Mouse (Mus musculus) R1 (cell line): ENCODE data around the gene Enthd1.
"Not testable (repeated sequence)": the region's sequence is repeated elsewhere in the genome, so short reads cannot be mapped to it uniquely, and the experiment has no call there.

Source experiments
- DNase-seq: peaks from one replicate; pipeline ENCODE4 v3.0.0-alpha.2; 2018; ENCODE audit warnings: low read depth, low spot score

The Enthd1 gene

DNA sequence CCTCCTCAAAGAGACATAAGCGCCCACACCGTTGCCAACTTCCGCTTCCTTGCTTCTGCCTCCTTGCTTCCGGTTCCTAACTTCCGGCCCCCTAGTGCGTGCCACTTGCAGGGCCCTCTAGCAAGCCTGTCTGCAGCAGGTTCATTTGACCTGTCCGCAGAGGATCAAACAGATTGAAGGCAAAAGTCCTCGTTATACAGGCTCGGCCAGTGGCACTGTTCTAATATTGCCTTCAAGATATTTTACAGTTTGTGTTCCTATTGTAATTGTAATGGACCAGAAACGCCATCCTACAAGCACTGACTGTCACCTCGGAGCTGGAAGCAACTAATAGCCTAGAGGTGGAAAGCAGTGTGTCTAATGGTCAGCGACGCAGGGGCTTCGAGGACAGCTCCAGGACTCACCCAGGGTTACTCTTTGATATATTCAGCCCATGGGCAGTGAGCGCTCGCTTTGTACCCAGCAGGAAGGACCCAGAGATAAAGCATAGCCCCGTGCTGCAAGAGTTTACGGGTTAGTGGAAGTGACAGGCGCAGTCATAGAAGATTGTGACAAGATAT lies at the start of gene Enthd1:
Enthd1 (minus strand) TSS at position 51 of the 560 bp plus-strand sequence.
- peak; percentile 43 for DNase-seq

DNA sequence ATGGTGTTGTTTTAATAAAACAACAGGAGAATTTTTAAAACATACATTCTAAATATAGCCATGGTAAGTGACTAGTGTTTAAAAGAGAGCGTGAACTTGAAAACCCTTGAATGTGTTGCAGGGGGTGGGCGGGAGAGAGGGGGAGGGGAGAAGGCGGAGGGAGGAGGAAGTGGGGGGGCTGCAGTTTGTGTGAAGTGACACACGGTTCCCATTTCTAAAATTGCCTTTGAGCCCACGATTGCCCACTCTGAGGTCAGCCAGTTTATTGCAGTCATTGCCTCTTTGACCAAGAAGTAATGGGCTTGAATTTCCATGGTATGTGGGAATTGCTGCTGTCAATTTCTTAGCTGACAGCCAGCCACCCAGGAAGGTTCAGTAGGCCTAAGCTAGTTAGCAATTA lies 48.9 kb upstream of the Enthd1 start:
- DNase-seq = no peak

DNA sequence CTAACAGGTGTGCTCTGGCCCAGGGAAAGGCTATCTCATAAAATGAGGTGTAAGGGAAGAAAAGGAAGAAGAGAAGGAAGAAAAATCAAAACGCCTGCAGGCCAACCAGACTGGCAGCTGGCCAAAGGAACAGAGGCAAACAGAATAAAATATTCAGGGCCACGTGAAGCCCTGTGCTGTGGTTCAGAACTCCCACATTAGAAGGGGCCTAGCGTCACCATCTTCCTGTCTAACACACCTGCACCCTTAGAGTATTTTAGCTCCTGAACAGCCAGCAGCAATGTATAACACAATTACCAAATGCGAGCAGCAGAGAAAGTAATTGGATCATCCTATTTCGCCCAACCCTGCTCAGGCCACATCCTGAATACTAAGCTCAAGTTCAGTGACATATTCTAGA lies 46.5 kb upstream of the Enthd1 start:
- no peak for DNase-seq

GRCm38 (mm10) chr15:80610335-80610734 lies 45.4 kb upstream of the Enthd1 start:
- no peak for DNase-seq

- DNase-seq = no peak
Measured at GRCm38 (mm10) chr15:80607970-80608369, 43.0 kb upstream of the Enthd1 start.

- peak; percentile 90 for DNase-seq
Measured at GRCm38 (mm10) chr15:80604026-80604425, 39.1 kb upstream of the Enthd1 start.

DNA sequence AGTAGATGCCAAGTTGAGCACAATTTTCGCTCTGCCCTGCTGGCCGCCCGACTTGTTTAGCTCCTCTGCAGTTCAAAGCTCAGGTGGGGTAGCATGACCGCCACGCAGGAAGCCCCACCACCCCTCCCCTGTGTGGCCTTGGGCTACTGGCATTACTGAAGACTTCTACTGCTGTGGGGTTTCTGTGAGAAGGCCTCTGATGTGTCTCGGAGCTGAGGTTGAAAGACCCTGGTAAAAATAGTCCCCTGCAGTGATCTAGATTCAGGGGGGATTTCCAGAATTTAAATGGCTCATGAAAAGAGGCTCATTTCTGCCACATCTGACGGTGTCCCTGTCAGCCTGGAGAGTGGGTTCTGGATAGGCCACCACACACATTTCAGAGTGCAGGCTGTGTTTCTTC lies 37.5 kb upstream of the Enthd1 start:
- no peak for DNase-seq

DNA sequence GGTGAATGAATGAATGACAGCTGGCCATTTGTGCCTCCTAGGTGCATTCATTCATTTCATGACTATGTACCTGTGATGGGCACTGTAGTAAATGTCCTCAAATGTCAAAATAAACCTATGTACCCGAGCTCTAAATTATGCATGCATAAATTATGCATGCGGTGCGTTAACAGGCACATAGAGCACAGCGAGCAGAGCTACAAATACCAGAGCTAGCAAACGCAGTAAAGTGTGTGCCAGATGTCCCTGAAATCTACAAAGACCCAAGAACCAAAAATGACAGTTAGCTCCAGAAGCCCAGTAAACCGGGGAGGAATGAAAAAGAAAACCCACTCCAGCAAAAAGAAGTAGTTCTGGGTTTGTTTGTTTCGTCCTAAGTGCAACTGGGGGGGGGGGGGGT lies 36.5 kb upstream of the Enthd1 start:
- DNase-seq = no peak

DNA sequence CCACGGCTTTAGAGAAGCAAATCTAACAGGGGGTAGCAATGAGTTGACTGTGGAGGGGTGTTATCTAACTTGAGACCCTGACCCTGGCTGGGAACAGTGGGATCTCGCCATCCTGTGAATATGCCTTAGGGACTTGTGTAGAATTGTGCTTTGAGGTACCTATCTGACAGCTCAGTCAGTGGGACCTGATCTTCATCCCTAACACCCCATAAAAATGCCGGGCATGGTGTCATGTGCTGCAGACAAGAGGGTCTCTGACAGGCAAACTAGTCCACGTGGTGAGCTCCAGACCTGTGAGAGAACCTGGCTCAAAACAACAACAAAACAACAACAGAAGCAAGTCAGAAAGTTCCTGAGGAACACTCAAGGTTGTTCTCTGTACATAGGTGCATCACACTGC lies 34.9 kb upstream of the Enthd1 start:
- DNase-seq = no peak

DNA sequence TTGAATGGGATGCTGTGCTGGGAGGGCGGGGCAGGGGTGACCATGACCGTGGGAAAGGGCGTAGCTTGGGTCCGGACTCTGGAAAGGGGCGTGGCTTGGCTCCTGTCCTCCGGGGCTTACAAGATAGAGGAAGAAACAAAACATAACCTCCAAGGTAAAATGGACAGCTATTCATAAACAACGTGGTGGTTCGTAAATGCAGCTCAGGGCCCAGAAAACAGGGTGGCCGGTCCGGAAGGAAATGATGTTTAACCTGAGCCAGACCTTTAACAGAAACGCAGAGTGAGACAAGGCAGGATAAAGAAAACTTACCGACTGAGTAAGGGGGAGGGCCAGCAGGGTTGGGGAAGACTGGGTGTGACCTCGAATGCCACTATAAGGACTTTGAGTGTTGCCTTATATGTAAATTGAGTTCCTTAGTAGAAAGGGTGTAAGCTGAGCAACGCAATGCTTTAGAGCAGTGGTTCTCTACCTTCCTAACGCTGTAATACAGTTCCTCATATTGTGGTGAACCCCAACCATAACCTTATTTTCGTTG lies 34.3 kb upstream of the Enthd1 start:
- DNase-seq = peak; percentile 62

GRCm38 (mm10) chr15:80598750-80599149 lies 33.8 kb upstream of the Enthd1 start:
- DNase-seq = no peak

DNA sequence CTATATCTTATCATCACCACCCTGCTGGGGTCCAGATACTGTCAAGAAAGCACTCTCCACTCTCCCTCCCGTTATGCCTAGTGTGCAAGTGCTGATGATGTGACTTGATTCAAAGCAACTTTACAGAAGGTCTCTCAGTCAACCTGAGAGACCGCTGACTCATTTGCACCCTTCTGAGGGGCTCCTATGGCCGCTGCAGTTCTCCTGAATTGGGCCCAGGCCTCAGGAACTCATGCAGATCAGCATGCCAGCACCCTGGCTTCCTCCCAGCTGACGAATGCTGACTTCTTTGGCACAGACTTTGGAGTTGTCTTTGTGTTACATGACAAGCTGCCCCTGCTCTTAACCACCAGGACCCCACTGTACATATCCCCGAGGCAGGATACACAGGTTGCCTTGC lies 28.9 kb upstream of the Enthd1 start:
- DNase-seq = no peak

- DNase-seq = no peak
Measured at GRCm38 (mm10) chr15:80592737-80593136, 27.8 kb upstream of the Enthd1 start.

- DNase-seq = no peak
Measured at GRCm38 (mm10) chr15:80590641-80591040, 25.7 kb upstream of the Enthd1 start.

DNA sequence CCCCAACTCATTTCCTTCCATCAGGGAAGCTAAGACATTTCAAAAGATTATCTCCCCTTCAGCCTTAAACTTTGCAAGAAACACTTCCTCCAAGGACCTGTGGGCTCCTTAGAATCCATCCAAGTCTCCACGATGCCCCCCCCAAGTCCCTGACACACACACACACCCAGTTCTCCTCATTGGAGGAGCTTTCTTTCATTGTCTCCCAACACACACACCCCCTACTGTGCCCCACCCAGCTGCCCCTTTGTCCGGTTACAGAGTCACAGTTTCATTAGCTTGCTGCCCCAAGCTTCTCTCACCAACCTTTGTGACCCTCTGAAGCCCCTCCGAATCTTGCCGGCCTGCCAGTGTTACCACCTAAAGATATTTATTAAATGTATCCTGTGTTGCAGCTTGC lies 21.3 kb upstream of the Enthd1 start:
- DNase-seq = peak; percentile 55

- no peak for DNase-seq
Measured at GRCm38 (mm10) chr15:80582581-80583495, 17.9 kb upstream of the Enthd1 start.

GRCm38 (mm10) chr15:80580585-80580984 lies 15.6 kb upstream of the Enthd1 start:
- DNase-seq = not testable (repeated sequence)

- DNase-seq = no peak
Measured at GRCm38 (mm10) chr15:80579121-80579520, 14.2 kb upstream of the Enthd1 start.

DNA sequence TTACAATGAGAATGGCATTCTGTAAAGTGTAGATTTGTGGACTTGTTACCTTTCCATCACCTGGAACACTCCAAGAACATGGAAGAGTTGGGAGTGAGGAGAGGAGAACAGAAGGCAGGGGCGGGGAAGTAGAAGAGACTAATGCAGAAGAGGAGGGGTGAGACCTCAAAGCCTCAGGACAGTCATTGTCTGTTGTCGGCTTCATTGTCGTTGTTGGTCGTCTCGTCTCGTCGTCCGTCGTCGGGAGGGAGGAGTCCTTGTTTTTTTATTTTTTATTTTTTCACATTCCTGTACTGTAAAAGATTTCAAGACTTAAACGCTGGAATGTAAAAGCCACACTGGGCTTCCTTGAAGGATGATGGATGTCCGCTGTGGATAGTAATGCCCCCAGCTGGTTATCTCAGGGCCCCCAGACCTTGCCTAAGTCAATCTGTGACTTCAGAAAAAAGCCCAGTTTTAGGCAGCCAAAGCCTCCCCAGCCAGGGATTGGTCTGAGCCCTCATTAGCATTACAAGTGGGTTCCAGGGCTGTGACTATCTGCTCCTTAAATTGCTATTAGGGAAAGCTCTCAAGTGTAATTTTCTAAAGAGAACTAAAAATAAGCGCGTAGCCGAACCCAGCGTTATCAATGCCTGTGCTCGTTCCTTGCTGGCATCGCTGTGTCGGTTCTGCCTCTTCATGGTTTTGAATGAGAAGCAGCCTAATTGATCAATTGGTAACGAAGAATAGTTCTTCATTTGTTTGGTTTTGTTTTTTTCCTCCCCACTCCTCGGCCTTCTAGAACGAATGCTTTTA lies 12.4 kb upstream of the Enthd1 start:
- peak; percentile 40 for DNase-seq

GRCm38 (mm10) chr15:80576415-80576994 lies 11.5 kb upstream of the Enthd1 start:
- no peak for DNase-seq

DNA sequence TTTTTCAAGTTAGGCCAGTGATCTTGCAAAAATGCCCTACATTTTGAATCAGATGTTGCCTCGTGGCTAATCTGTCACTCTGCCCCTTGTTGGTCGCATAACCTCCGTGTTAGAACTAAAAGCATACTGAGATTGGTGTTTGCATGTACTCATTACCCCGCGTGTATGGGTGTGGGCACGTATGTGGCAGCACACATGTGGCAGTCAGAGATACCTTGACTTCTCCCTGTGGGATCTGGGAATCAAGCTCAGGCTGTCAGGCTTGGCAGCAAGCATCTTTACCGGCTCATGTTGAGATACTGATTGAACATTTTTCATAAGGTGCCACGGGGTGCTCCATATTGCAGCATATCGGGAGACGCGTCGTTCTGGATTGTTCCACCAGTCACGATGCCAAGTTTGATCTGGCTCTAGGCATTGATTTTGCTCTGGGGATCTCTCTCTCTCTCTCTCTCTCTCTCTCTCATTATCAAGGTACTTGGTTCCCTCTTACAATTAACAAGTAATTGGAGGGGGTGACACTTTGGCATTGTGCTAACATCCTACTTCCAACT lies 10.9 kb upstream of the Enthd1 start:
- no peak for DNase-seq
